Mouse (Mus musculus) liver, postnatal 0 days (tissue): ENCODE results near the gene Elavl2. TPM values are rescaled to one million over a fixed set of nuclear protein-coding genes. Genes with fewer than 3 reads are reported as not detected.

Experiments used
- ATAC-seq: fragments of 200-750 bp; cut with Nextera tagmentation; 2 replicates; pipeline ENCODE4 v1.8.0; 2017; ENCODE audit warnings: mild to moderate bottlenecking, moderate library complexity
- DNase-seq: peaks from one replicate; pipeline ENCODE4 v3.0.0-alpha.2; 2016
- H3K27ac ChIP-seq: fragments of 300-500 bp; sonication (generic); 2 replicates; pipeline ENCODE4 v1.5.1; 2014; ENCODE audit warnings: antibody characterized with exemption, moderate library complexity, mild to moderate bottlenecking, low read depth
- H3K27me3 ChIP-seq: fragments of 300-500 bp; sonication (generic); 2 replicates; pipeline ENCODE4 v1.6.1; 2014; ENCODE audit warnings: low read length, control low read depth, mixed read lengths; ENCODE audit not compliant: insufficient read depth
- H3K36me3 ChIP-seq: fragments of 300-500 bp; sonication (generic); replicated peaks from 2 replicates; pipeline ENCODE4 v1.6.1; 2014; ENCODE audit warnings: mild to moderate bottlenecking, control low read depth, low read length, moderate library complexity, mixed read lengths; ENCODE audit not compliant: insufficient read depth
- H3K4me1 ChIP-seq: fragments of 300-500 bp; sonication (generic); 2 replicates; pipeline ENCODE4 v1.6.1; 2014; ENCODE audit warnings: antibody characterized with exemption, mild to moderate bottlenecking, control low read depth; ENCODE audit not compliant: insufficient read depth
- H3K4me2 ChIP-seq: fragments of 300-500 bp; sonication (generic); 2 replicates; pipeline ENCODE4 v1.6.1; 2014; ENCODE audit warnings: low read depth, mild to moderate bottlenecking, low read length, moderate library complexity, mixed read lengths
- H3K4me3 ChIP-seq: fragments of 300-500 bp; sonication (generic); 2 replicates; pipeline ENCODE4 v1.5.1; 2014; ENCODE audit warnings: low read depth, low read length
- H3K9ac ChIP-seq: fragments of 300-500 bp; sonication (generic); replicated peaks from 2 replicates; pipeline ENCODE4 v1.6.1; 2014; ENCODE audit warnings: mild to moderate bottlenecking, moderate library complexity
- H3K9me3 ChIP-seq: fragments of 300-500 bp; sonication (generic); 2 replicates; pipeline ENCODE4 v1.6.1; 2016; ENCODE audit warnings: mild to moderate bottlenecking, control low read depth, low read length, mixed read lengths
- CTCF ChIP-seq: sonication (generic); IDR thresholded peaks from 2 replicates; pipeline ENCODE4 v1.5.1; 2016; ENCODE audit warnings: antibody characterized with exemption, low read depth
- EP300 ChIP-seq: IDR thresholded peaks from 2 replicates; pipeline ENCODE4 v1.6.1; 2016; ENCODE audit warnings: antibody characterized with exemption, low read depth, mild to moderate bottlenecking
- WGBS: fragments of 180-500 bp; shearing (Covaris S2); extraction: QIAGEN DNeasy Blood & Tissue Kit; methylation state at CpG from one replicate; pipeline ENCODE4 v1.1.7; 2014; ENCODE audit not compliant: insufficient replicate concordance; 5-methylcytosine and 5-hydroxymethylcytosine counted together
- polyA plus RNA-seq: library from polyadenylated mRNA; unstranded; fragments of >200 nt; fragmentation: Nextera tagmentation; extraction: Ambion mirVana; gene quantifications from 2 replicates; pipeline ENCODE4 v1.2.1, GENCODE M21; 2015

Gene Elavl2
- polyA plus RNA-seq, 1 experiment from 2014 or later, result 0.06 TPM

- TF ChIP-seq CTCF (no peak), EP300 (no peak)
- Histone ChIP-seq H3K9me3 (no peaks in the 10 kb centered on the region), H3K27ac (no peak overlapping the region), H3K9ac (no peak overlapping the region), H3K4me1 (no peaks in the 10 kb centered on the region), H3K27me3 (no peaks in the 10 kb centered on the region), H3K4me3 (no peak overlapping the region), H3K36me3 (no peaks in the 10 kb centered on the region), H3K4me2 (no peak overlapping the region)
- DNase-seq (no peak), ATAC-seq (no peak)
- 84% methylated on average over 3 of the region's 3 CpGs for WGBS
Measured at GRCm38 (mm10) chr4:91387701-91388100, 12.9 kb downstream of the Elavl2 start.

DNA sequence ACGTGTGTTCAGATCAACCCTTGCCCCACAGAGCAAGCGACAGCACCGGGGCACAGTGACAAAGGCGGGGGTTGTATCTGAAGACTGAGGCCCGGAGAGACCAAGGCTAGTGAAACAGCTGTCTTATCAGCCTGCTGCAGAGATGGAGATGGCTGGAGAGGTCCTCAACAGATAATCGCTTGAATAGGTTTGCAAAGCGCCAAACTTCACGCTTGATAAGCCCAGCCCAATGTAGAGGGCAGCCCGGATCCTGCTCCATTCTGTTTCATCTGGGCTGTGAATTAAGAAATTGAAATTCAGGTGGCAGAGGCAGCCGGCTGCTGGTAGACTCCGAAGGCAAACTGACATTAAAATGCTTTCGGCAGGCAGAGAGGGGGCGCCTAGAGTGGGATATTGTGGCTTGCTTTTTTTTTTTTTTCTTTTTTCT is 19.4 kb downstream of the Elavl2 start:
- H3K27ac ChIP-seq, result no peak overlapping the region
- H3K27me3 ChIP-seq, result peaks cover 21% of the 10 kb centered on the region
- H3K4me3 ChIP-seq, result no peak overlapping the region
- H3K9ac ChIP-seq, result no peak overlapping the region
- no peak for DNase-seq
- no peaks in the 10 kb centered on the region for H3K36me3 ChIP-seq
- TF ChIP-seq CTCF (no peak), EP300 (no peak)
- 4% methylated on average over 13 of the region's 13 CpGs for WGBS
- peaks cover 5% of the 10 kb centered on the region for H3K4me1 ChIP-seq
- H3K4me2 ChIP-seq, result no peak overlapping the region
- ATAC-seq, result no peak
- H3K9me3 ChIP-seq, result no peaks in the 10 kb centered on the region

DNA sequence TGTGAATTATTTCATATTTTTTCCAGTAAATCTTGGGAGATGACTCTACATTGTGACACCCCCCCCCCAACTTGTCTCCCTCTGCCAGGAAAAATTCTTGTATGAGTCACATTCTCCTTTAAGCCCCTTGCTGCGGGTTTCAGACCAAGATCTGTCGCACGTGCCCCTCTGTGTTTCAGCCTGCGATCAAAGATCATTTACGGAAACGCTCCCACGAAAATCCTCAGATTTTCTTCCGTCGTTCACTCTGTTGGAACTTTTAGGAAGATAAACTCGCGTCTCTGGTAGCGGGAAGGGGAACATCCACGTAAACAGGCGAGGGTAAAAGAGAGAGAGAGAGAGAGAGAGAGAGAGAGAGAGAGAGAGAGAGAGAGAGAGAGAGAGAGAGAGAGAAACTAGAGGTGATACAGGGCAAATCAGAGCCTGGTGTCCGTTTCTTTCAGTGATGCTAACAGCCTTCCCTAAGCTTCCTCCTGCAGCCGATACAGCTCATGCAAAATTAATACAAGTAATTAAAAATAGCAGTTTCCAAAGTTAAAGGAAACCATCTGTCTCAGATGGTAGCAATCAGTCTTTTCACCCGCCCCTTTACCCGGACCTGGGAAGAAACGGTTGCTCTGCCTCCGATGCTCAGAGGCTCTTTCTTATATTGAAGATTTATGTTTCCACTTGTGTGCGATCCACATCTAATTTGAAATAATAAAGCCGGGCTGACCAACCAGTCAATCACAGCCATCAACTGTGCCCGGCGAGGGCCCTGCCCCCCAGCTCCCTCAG is 20.1 kb downstream of the Elavl2 start:
- 10% methylated on average over 24 of the region's 24 CpGs for WGBS
- no peak for TF ChIP-seq CTCF
- no peak for TF ChIP-seq EP300

GRCm38 (mm10) chr4:91379559-91379958 is 21.0 kb downstream of the Elavl2 start:
- Histone ChIP-seq H3K4me3 (no peak overlapping the region), H3K4me1 (peaks cover 6% of the 10 kb centered on the region), H3K9me3 (no peaks in the 10 kb centered on the region), H3K27ac (no peak overlapping the region), H3K4me2 (no peak overlapping the region), H3K36me3 (no peaks in the 10 kb centered on the region), H3K27me3 (peaks cover 36% of the 10 kb centered on the region), H3K9ac (no peak overlapping the region)
- DNase-seq (no peak), ATAC-seq (no peak)
- 1% methylated on average over 9 of the region's 9 CpGs for WGBS
- TF ChIP-seq CTCF, result no peak
- no peak for TF ChIP-seq EP300

More for the DNA sequence above, 20.1 kb downstream of the Elavl2 start:
- ATAC-seq (no peak), DNase-seq (no peak)
- H3K4me2 ChIP-seq, result no peak overlapping the region
- H3K36me3 ChIP-seq, result no peaks in the 10 kb centered on the region
- H3K27me3 ChIP-seq, result peaks cover 26% of the 10 kb centered on the region
- H3K27ac ChIP-seq, result no peak overlapping the region
- peaks cover 6% of the 10 kb centered on the region for H3K4me1 ChIP-seq
- H3K9ac ChIP-seq, result no peak overlapping the region
- H3K9me3 ChIP-seq, result no peaks in the 10 kb centered on the region
- H3K4me3 ChIP-seq, result no peak overlapping the region

GRCm38 (mm10) chr4:91376317-91376910 is 24.2 kb downstream of the Elavl2 start:
- no peak overlapping the region for H3K9ac ChIP-seq
- H3K27ac ChIP-seq, result no peak overlapping the region
- TF ChIP-seq EP300, result no peak
- no peak for TF ChIP-seq CTCF
- H3K27me3 ChIP-seq, result peaks cover 65% of the 10 kb centered on the region
- ATAC-seq (peak; percentile 92), DNase-seq (peak; percentile 72)
- no peaks in the 10 kb centered on the region for H3K9me3 ChIP-seq
- peak overlapping the region; percentile 61 for H3K4me2 ChIP-seq
- under 1% methylated on average over 28 of the region's 28 CpGs for WGBS
- no peaks in the 10 kb centered on the region for H3K36me3 ChIP-seq
- H3K4me3 ChIP-seq, result peak overlapping the region; percentile 11
- H3K4me1 ChIP-seq, result peaks cover 11% of the 10 kb centered on the region

DNA sequence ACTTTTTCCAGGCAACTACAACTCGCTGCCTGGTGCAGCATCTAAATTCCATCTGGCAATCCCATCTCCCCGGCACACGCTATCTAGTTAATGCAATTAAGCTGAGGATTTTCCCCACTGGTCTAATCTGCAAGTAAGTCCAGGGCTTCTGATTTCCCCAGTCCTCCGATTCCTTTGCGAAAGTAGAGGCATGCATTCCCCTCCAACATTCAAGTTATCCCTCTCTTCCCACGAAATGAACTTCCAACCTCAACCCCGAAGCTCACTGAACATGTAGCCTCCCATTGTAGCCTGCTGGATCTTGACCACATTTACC is 25.3 kb downstream of the Elavl2 start:
- 5% methylated on average over 7 of the region's 7 CpGs for WGBS
- Histone ChIP-seq H3K4me2 (peak overlapping the region; percentile 61), H3K9me3 (no peaks in the 10 kb centered on the region), H3K36me3 (no peaks in the 10 kb centered on the region), H3K4me3 (peak overlapping the region; percentile 11; the same call in 1 of the 2 replicates), H3K9ac (no peak overlapping the region), H3K27ac (no peak overlapping the region), H3K27me3 (peaks cover 66% of the 10 kb centered on the region), H3K4me1 (peaks cover 11% of the 10 kb centered on the region)
- ATAC-seq (no peak), DNase-seq (no peak)
- TF ChIP-seq EP300 (no peak), CTCF (no peak)
